Mouse (Mus musculus) spleen, adult 2 months (tissue): ENCODE data around the gene Ccdc65.

ENCODE experiments used
- CTCF ChIP-seq: fragments of 200-500 bp; IDR thresholded peaks from 2 replicates; pipeline ENCODE4 v1.5.1; 2011; ENCODE audit warnings: mild to moderate bottlenecking, inconsistent platforms; ENCODE audit not compliant: insufficient read depth, insufficient read length, insufficient replicate concordance; ENCODE audit errors: extremely low read depth
- POLR2A ChIP-seq: fragments of 200-500 bp; IDR thresholded peaks from 2 replicates; pipeline ENCODE4 v1.6.1; 2011; ENCODE audit warnings: low read depth, low read length, inconsistent platforms

DNA sequence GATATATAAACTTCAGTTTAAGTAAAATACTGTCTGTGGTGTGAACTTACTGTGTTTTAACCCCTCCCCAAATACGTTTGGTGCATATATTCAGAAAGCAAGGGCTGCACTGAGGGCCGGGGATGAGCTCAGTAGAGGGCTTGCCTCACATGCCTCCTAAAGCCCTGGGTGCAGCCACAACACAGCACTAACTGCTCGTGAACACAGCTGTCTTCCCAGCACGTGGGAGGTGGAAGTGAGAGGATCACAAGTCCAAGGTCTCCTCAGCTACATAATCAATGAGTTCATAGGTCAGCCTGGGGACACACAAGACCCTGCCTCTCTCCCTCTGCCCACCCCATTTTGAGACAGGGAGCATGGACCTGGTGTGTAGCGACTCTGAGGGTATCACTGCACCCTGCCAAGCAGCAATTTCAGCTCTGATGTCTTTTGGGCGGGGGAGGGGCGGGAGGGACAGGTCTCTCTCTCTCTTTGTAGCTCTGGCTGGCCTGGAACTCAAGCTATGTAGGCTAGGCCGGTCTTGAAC, 24.1 kb downstream of the Ccdc65 start:
- TF ChIP-seq CTCF (no peak), POLR2A (no peak)
